Mouse (Mus musculus): ENCODE measurements around the gene Gm28051. TPM values are rescaled to one million over a fixed set of nuclear protein-coding genes. Genes with fewer than 3 reads are reported as not detected.

The Gm28051 gene
- polyA plus RNA-seq, 2 experiments from 2014 or later, result not detected

DNA sequence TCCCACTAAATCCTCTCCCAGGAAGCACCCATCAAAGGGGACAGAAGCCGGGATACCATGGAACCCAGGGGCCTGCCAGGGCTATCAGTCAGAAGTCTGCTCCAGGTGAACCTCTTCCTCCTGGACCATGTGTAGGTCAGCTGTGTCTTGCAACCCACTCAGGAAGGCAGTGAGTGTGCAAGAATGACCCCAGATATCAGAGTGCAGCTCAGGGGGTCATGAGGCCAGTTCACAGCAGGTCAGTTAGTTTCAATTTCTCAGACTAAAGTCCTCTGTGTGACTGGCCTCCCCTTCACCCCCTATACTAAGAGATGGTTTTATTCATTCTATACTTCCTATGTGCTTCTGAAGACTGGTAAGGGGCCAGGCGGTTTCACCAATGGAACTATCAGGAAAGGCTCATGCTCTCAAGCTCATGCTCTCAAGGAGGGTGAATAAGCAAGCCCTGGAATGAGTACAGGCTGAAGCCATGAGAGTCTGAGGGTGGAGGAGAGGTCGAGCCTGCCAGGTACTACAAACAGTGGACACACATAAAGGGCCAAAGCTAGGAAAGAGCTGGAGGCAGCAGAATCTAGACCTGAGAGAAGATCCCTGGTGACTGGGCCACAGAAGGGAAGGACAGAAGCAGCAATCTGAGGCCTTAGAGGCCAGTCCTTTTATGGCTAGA is 72.7 kb downstream of the Gm28051 start:
- ATAC-seq, result no peak

- no peak for ATAC-seq
Measured at GRCm38 (mm10) chr12:102683979-102684378, 73.6 kb downstream of the Gm28051 start.

- no peak for ATAC-seq
Measured at GRCm38 (mm10) chr12:102683438-102683837, 74.1 kb downstream of the Gm28051 start.

DNA sequence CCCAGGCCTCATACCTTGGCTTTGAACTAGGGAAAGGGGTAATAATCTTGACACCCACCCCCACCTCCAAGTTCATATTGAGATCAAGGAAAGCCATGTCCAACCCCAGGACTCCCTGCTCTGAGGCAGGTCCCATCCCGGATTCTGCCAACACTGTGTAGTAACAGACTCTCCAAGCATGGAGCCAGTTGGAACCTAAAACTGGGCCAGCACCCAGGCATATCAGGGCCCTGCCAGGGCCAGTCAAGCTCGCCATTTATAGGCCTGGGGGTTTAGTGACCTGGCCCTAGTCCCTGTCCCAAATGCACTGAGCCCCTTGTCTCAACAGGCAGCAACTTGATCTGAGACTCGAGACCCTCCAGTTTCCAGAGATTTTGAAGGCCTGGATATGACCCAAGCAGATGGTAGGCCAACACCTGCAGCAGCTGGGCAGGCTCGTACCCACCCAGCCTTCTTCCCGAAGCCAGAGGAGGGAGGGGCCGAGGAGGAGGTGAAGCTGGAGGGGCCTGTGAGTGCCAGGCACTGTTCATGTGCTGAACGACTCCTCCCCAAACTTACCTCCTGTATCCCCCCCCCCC is 74.8 kb downstream of the Gm28051 start:
- ATAC-seq, result no peak

- no peak for ATAC-seq
Measured at GRCm38 (mm10) chr12:102682085-102682484, 75.5 kb downstream of the Gm28051 start.

DNA sequence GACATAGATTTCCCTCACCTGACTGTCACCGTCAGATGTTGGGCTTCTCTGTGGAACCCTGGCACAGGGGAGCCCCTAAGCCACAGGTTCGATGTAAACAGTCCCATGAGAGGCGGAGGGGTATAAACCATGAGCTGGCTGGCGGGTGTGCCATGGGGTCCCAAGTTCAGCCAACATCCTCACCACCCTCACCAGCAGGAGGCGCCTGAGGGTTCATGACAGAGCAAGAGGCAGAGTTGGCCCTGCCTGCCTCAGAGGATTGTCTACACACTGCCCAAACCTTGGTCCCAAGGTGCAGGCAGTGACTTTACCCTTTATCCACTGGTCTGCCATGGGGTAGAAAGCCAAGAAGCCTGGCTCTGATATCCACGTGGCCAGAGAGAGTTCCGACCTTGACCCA is 76.0 kb downstream of the Gm28051 start:
- ATAC-seq, result peak; percentile 19

DNA sequence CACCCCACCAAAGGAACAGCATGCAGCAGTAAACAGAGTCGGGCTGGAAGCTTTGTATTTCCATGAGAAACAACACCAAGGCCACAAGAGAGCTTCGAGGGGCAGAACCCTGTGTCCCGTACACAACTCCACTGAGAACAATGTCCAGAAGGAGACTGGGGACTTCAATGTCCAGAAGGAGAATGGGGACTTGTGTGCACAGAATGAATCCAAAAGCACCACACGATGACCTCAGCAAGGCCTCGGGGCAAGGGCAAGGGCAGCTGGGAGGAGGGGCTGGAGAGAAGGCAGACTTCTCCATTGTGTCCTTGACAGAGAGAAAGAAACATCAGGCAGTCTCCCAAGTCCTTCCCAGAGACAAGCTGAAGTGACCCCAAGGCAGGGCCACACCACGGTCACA is 78.7 kb downstream of the Gm28051 start:
- no peak for ATAC-seq

DNA sequence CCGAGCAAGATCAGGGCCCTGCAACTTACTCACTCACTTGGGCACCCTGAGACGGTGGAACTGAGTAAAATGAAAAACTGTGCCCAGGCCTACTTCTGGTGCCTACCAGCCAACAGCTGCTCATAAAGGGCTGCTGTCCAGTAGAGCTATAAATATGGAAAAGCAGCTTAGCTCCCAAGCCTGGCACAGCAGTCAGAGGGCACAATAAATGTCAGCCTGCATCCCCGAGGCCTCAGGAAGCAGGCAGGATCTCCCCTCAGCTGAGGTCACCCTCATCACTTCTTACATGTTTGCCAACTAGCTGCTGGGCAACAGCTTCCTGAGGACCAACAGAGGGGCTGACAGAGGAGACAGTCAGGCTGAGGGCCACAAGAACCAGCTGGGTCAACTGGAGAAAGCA is 80.5 kb downstream of the Gm28051 start:
- ATAC-seq, result no peak

GRCm38 (mm10) chr12:102674556-102674955 is 83.0 kb downstream of the Gm28051 start:
- peak; percentile 70 for ATAC-seq

DNA sequence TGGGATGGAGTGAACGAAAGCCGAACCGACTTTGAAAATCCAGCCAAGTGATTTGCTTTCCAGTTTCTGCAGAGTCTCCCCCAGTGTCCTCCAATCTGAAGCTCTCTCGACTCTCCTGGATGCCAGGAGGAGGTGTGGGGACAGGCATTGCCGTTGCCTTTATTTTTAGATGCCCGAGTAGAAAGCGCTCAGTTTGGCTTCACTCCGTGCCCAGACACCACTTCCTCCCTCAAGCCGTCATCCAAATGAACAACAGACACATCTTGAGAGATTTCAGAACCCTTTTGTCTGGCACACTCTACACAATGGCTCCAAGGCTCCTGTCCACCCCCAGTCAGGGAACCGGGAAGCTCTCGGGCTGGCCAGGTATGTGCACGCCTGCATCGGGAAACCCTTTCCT is 83.4 kb downstream of the Gm28051 start:
- ATAC-seq, result peak; percentile 24

DNA sequence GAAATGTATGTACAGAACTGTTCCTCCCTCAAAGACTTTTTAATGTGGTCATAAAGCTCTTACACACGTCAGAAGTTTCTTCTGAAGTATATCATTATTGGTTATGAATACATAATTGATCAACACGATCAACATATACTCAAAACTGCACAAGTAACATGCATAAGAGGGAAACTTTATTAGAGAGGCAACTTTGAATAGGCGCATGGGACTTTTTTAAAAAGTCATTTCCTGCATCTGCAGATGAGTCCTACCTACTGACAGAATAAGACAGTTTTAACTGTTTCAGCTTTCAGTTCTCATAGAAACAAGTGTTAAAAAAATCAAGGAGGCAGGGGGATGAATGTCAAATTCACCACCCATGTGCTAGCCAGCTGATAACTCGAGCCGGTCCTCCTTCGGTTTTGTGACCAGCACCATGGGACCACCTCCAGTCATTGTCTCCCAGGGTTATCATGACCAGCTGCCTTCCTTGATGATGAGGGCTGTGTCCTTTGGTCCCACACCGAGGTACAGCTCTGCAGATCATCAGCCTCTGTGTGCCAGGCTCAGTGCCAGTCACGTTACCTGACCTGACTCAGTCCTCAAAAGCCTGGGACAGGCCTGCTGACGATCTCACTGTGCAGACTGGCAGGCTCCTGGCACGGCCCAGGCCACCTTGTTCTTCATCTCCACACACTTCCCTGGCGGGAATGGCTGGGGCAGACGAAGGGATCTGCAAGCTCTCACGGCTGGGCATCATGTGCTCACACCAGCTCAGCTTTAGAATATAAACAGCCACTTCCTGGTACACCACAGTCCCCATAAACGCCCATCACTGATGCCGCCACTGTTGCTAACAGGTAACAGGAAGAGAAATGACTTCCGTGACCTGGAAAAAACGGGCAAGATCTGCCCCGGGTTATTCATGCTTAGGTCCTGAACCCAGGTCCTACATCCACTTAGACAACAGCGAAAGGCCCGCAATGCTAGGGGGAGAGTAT is 84.4 kb downstream of the Gm28051 start:
- peak; percentile 44 for ATAC-seq

DNA sequence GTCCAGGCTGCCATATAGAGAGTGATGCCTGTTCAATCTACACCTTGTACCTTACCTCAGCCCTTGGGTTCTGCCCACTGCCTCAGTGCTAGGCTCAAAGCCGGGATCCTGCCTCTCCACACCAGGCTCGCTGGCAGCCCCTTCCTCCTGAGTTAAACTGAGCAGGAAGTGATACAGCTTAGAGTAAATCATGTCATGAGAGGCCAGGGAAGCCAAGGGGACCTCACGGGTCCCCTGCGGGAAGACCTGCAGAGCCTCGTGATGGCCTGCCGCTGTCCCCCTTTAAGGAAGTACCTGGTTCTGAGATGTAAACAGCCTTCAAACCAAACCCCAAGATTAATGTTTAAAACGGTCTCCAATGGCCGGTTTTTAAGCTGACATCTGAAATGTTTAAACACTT is 85.4 kb downstream of the Gm28051 start:
- ATAC-seq, result peak; percentile 2

GRCm38 (mm10) chr12:102670848-102671247 is 86.7 kb downstream of the Gm28051 start:
- no peak for ATAC-seq

Other genes starting within 250 kb of the Gm28051 start
- gene Chga, start 202.8 kb downstream of the Gm28051 start, polyA plus RNA-seq (2017; shearing (Covaris generic)), result not detected
- 10 to 100 TPM; 16.2 to 18.4 TPM for gene Itpk1, start 52.8 kb downstream of the Gm28051 start, polyA plus RNA-seq (2017; shearing (Covaris generic))
- gene Moap1, start 14.1 kb downstream of the Gm28051 start, polyA plus RNA-seq (2017; shearing (Covaris generic)), result 1 to 10 TPM; 6.5 to 8.3 TPM
- gene Tmem251, start 14.0 kb downstream of the Gm28051 start, polyA plus RNA-seq (2017; shearing (Covaris generic)), result 10 to 100 TPM in 1 of 2 experiments, 1 to 10 TPM in 1; 8.5 to 10.1 TPM
- 10 to 100 TPM; 28.3 to 29.3 TPM for gene Gon7, start within 50 bp of the Gm28051 start, polyA plus RNA-seq (2017; shearing (Covaris generic))
- 10 to 100 TPM; 23.8 to 24.3 TPM for gene Ubr7, start 202 bp upstream of the Gm28051 start, polyA plus RNA-seq (2017; shearing (Covaris generic))
- 1 to 10 TPM; 7.1 to 9.1 TPM for gene Gm20604, start 907 bp upstream of the Gm28051 start, polyA plus RNA-seq (2017; shearing (Covaris generic))
- gene Btbd7, start 120.7 kb upstream of the Gm28051 start, polyA plus RNA-seq (2017; shearing (Covaris generic)), result 1 to 10 TPM; 8.6 to 8.7 TPM
- gene Cox8c, start 141.6 kb upstream of the Gm28051 start, polyA plus RNA-seq (2017; shearing (Covaris generic)), result not detected
- under 1 TPM; 0.32 to 0.60 TPM for gene Unc79, start 191.1 kb upstream of the Gm28051 start, polyA plus RNA-seq (2017; shearing (Covaris generic))

All from activated CD4-positive, CD25-positive, alpha-beta regulatory T cell, adult 4 months (primary cell).